Mouse (Mus musculus) frontal cortex, postnatal 25 days (tissue): ENCODE measurements around the gene Lrp6.

ENCODE experiments used
- DNase-seq, 2 experiments: peaks; one replicate each; pipeline ENCODE4 v3.0.0; 2022; ENCODE audit warnings: low spot score in 2 of 2

Lrp6 gene

DNA sequence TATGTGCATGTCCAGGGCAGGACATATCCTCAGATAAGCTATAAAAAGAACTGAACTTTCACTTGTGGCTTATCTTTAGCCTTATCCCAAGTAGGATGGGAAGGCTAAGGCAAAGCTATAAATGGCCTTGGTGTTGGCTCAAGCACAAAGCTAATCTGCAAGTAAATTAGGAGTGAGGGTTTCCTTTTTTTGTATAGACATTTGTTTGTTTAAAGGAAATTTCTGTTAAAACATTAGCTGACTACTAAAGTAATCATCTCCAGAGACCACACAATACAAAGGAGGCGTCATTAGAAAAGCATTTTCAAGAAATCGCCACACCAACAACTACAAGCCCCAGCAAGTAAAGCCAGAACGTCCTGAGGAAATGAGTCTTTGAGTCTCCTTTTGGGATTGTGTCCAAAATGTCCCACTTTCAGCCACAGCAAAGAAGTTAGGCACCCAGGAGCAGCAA is 8.6 kb upstream of the Lrp6 start:
- no peak for DNase-seq

DNA sequence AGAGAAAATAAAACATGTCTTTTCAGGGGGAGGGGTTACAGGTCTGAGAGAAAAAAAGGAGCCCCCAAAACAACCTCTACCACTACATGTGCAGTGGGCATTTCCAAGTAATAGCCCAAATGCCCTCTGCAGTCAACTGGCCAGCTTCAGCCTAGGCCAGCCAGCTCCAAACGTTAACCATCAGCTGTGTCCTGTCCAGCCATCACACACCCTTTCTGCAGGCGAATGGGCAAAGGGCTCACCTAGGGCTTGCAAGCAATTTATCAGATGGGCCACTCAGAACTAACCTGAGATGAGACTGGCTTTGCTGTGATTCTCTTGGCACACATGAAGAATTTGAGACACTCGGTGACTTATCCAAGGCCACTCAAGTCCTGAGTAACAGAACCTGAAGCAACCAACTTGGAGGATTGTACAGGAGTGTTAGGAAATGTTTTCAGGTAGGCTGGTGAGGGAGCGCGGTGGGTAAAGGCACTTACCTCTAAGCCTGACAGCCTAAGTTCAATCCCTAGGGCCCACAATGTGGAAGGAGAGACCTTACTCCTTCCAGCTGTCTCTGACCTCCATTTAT is 1.3 kb upstream of the Lrp6 start:
- no peak for DNase-seq

DNA sequence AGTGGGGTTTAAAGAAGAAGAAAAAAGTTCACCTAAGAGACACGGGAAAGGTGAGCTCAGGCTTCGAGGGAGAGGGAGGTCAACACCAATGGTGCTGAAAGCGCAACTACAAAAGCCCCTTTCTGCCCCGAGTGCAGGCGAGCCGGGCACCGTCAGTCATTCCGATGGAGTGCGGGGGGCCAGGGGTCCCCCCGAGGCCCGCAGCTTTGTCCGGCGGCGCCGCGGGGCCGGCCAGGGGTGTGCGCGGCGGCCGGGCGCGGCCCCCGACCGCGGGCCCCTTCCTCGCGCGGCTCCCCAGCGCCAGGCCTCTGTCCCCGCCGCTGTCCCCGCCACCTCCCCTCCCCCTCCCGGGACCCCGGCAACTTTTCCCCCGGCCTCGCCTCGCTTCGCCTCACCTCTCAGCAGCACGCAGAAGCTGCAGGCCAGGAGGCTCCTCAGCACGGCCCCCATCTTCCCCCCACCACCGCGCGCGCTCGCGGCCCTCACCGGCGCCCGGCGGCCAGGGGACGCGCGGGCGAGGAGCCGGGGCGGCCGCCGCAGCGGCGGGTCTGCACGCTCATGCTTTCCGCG is 432 bp downstream of the Lrp6 start:
- DNase-seq, result no peak

DNA sequence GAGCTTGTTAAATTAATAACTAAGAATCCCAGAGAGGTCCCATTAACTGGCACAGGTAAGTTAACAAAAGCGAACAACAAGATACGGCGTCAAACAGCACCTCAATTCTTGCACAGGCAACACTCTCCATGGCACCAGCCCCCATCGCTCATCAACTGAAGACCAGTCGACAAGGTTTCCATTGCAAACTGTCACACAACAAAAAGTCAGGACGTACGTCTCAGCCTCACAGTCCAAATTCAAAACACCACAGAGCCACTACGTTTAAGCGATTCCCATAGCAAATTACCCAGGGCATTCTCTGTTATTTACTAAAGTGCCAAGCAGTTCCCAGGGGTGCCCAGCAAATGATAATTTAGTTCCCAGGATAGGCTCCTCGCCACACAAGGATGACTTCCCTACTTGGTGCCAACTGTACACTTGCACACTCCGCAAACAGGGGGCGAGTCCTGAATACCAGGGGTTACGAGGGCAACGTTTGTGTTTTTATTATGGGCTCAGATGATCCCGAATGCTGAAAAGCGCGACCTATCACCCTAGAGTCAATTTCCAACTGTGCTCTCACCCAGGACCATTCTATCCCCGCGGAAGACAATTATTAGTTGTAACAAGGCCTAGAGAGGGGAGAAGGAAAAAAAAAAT is 1.0 kb downstream of the Lrp6 start:
- no peak for DNase-seq

DNA sequence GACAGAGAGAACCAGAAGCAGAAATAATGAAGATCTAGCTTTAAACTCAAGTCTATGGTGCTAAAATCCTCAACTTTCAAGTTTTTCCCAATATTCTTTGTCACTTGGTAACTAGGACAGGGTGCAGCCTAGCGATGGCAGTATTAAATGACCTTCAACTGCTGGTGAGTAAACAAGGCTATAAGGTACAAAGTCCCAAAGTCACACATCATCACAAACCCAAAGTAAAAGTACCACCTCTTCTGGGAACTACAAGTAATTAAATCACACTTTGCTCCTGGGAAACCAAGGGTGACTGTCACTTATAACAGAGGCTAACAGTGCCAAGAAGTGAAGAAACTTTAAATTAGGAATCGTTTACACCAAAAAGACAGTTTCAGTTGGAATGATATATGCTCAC is 2.2 kb downstream of the Lrp6 start:
- no peak for DNase-seq

DNA sequence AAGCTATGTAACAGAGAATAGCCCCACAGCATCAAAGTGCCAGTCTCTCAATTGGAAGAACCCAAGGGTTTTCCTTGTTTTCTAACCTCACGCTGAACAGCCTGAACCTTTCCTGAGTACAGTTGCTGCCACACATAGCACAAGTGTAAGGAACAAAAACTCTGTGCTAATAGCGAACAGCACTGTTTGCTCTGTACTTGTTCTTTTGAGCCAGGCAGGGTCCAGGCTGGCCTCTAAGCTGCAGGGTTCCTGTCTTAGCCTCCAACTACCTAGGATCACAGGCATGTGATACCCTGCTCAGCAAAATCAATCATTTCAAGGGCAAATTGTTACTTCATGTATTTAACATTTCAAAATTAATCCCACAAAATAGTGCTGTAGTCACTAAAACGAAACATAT is 7.1 kb downstream of the Lrp6 start:
- no peak for DNase-seq

DNA sequence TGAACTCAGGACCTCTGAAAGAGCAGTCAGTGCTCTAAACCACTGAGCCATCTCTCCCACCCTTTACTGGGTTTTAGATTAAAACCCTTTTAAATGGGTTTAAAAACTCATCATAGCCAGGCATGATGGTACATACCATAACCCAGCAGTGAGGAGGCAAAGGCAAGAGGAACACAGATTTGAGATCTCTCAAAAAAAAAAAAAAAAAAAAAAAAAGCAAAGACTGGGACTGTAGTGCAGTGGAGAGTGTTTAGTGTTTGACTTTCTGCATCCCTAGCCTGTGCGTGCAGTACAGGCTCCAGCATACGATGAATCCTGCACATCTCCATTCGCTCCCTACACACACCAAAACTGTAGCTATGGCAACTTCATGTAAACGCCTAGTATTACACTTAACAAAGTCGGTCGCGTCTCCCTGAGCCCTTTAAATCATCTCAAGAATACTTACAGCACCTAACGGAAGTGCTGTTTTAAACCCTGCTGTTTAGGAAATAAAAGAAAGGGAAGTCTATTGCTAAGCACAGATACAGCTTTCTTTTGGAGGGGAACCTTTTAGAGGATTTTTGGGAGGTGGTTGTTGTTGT is 8.1 kb downstream of the Lrp6 start:
- DNase-seq, result no peak

DNA sequence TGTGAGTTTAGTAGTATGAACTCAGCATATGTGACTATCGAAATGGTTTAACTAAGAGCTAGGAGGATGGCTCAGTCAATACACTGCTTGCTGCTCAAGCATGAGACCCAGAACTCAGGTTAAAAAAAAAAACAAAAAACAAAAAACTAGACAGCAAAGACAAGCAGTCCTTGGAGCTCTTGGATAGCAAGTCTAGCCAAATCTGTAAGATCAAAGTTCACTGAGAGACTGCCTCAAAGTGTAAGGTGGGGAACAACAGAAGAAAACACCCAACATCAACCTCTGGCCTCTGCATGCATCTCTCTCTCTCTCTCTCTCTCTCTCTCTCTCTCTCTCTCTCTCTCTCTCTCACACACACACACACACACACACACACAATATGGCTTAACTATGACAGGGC is 9.7 kb downstream of the Lrp6 start:
- no peak for DNase-seq

DNA sequence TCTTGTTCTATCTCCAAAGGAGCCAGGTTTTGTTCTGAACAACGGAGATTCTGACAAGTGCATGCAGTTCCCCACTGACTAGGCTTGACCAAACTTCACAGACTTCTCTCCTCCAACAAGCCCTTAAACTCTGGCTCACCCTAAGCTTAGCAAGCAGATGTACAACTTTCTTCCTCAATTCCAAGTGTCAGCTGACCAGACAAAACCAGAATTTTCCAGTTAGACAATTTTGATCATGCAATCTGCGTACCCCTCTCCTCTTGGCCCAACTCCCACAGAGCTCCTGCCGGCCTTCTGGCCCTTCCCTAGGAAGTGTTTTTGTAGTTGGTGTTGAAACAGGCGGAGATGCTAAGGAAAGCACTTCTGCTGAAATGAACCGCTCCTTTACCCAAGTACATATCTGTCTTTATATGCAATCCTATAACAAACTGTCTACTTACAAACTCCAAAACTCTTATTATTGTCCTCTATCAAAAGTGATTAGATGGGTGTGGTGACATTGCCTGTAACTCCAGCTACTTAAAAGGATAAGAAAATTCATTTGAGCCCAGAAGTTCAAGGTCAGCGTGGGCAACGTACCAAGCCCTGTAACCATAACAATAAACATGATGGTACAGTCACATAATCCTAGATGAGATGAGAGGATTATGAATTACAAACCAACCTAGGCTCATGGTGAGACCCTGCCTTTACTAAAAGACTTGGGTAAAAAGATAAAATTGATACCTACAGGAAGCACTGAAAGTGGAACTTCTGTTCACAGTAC is 10.4 kb downstream of the Lrp6 start:
- no peak for DNase-seq

DNA sequence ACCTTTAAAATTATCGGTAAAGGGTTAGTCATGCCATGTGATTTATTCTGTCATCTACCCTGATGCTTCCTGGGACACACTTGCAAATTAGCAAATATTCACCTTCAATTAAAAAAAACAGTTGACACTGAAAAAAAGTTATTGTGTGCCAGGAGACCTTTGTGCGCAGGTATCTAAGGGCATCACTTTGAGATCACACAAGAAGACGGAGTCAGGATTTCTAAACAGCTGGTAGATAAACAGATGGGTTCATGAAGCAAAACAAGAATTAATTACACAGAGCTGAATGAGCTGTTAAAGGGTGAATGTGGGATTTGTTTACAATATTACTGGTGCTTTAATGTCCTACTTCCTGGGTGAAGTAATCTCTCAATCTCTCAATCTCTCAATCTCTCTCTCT is 11.6 kb downstream of the Lrp6 start:
- no peak for DNase-seq

DNA sequence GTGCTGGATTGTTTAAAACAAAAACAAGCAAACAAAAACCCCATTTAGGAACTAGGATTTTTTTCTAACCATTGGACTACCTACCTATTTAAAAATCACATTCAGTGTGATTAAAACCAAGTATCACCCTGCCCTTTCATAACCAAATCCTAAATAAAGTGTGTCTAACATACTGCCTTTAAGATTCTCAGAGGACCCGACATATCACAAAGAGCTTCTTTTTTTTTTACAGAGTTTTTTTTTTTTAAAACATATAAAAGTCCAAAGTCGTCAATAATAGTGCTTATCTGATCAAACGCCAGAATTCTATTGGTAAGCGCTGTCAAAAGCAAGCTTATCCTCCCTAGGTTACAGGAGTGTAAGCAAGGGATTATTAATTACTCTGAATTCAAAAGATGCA is 12.5 kb downstream of the Lrp6 start:
- DNase-seq, result no peak

DNA sequence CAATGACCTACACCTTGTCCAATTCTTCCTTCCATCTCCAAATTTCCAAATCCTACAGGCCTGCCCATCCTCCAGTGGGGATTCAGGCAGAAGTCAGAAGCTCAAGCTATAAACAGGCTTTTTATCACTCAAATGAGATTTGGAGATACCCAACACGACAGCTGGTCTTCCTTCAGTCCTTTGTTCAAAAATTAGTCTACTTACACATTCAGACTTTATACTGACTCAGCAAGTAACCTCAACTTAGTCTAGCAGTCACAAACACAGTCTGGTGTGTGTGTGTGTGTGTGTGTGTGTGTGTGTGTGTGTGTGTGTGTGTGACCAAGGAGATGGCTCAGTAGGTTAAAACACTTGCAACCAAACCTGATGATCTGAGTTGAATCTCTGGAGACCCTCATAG is 15.8 kb downstream of the Lrp6 start:
- no peak for DNase-seq

DNA sequence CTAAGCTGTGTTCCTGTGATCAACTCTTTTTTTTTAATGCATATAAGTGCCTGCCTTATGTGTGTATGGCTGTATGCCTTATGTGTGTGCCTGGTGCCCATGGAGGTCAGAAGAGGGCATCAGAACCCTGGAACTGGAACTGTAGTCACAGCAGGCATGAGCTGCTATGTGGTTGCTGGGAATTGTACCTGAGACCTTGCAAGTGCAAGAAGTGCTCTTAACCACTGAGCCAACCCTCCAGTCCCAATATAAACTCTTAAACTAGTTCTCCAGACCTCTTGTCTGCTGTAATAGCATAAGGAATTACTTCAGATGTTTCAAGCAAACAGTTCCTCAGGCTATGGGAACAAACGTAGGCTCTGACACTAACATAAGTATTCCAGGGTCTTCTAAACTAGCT is 16.4 kb downstream of the Lrp6 start:
- no peak for DNase-seq

DNA sequence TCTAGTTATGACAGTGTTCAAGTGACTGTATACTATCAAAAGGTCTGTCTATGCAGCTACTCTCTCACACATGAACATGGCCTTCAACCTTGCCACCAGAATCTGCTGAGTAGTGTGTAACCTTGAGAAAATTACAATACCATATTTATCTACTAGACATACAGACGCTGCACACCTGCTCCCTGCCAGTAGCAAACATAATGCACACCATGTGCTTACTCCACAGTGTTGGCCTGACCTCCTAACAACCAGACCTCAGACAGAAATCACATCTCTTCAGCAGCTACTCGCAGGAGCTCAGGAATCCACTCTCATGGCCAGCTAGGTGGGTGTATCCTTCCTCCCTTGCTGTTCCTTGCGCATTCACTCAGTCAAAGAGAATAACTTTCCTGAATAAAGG is 21.9 kb downstream of the Lrp6 start:
- no peak for DNase-seq

DNA sequence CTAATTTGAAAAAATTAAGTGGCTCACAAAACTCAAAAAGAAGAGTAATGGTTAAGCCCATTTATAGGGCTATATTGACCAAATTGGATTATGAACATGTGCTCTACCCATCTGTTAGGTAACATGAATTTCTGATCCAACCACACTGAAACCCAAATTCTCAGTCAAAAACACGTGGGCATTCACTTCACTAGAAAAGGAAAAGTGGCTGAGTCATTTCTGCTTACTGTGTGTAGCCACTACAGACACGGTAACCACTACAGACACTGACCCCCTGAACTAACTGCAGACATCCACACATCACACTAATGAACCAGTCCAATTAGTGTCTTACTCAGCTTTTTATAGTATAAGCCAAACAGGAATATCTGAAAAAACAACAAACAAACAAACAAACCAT is 22.7 kb downstream of the Lrp6 start:
- no peak for DNase-seq

DNA sequence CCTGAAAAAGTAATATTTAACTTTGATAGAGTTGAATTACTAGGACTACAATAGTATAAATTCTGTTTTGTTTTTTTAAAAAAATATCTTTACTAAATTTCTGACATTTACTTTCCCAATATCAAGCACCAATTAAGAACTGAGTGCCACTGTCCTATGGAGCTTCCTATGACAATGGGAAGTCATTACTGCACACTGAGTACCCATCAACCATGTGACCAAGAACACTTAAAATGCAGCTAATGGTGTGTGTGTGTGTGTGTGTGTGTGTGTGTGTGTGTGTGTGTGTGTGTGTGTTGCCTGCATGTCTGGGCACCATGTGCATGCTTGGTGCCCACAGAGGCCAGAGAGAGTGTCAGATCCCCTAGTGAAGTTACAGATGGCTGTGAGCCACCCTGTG is 23.2 kb downstream of the Lrp6 start:
- no peak for DNase-seq

DNA sequence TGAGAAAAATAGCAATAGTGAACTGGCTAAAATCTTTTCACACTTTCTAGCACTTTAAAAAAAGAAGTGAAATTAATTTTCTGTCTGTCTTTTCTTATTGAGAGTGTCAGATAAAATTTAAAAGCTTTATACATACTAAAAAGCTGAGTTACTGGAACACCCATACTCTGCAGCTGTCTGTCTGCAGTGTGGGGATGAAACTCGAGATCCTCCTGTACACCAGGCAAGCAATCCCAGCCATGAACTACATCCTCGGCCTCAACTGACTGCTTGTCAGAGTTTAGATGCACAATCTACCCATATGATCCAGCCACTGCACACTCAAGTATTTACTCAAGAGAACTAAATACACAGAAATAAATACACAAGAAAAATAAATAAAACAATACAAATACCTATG is 24.4 kb downstream of the Lrp6 start:
- DNase-seq, result no peak

DNA sequence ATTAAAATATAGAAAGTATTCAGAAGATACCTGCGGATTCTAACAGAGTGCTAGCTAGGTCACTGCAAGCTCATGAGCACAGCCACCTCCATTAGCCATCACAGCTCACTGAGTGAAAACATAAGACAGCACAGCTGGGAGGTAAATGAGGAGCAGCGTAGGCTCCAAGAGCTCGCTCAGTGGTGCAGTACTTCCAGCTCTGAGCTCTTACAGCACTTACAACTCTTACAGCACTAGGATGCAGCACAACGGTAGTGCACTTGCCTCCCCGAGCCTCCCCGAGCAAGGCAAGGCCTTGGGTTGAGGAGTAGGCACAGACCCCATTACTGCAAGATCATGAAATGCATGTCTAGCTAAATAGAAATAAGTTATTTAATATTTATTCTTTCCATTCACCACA is 26.6 kb downstream of the Lrp6 start:
- DNase-seq, result no peak

DNA sequence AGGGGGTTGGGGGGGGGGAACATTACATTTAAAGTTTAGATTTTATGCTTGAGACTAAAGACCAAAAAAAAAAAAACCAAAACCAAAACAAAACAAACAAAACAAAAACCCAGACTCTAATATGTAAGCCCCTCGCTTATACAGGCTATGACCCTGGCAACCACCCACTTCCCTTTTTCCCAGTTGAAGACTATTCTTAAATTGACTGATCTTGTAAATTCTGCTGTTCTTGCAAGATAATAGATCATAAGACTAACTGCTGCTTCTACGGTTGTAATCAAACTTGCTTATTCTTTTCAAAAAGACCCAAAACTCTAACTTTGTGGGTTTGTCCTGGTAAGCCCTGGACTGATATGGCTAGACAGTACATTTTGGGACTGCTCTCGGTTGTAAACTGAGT is 27.3 kb downstream of the Lrp6 start:
- no peak for DNase-seq

DNA sequence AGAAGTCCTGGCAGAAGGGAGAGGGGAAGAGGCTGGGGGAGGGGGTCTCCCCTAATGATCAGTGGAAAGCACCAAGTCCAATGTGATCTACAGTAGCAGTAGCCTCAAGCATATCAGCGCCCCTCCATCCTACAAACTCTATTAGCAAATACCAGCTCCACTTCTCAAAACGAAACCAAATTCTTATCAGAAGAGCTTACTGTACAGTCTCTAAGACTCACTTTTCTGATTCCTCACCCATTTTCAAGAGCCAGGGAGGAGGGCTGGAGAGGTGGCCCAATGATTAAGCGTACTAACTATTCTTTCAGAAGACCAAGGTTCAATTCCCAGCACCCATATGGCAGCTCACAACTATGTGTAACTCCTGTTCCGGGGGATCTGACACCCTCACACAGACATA is 28.0 kb downstream of the Lrp6 start:
- DNase-seq, result no peak

DNA sequence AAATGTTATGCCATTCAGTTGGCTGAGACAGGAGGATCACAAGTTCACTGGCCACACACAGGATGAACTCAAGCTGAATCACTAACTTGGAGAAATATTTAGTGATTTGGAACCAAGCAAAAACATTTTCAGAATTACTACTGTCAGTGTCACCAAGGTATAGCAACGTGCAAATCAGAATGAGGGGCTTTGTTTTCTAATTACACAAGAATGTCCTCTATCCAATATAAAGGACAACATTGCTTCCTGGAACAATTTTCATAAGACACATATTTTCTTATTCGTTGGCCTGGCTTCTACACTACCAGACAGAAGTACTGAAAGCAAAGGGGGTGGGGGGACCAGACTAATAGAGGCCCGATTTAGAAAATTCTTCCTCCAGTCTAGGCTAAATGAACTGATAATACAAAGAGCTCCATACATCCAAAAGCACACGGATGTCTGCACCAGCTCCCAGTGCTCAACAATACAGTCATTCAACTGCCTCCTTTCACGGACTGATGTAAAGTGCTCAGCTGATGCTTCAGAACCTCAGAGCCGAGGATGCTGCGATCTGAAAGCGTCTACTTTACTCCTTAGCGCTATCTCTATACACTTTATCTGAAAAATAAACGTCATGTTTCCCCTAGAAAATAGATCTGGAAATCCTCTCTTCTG is 29.2 kb downstream of the Lrp6 start:
- no peak for DNase-seq

DNA sequence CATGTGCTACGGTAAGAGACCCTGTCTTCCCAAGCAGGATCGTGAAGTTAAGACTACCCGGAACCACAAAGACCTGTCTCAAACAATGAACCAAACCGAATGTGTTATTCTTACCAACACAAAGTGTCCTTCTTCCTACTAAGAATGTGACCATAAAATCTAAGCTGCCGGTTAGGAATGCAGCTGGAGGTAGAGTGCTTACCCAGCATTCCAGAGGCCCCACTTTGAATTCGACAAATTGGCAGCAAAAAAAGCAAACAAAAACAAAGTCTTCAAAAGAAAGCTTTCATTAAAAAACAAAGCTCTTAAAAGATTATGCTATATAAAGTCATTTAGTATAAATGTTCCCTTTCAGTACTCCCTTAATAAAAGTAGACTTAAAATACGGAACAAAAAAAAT is 31.6 kb downstream of the Lrp6 start:
- DNase-seq, result no peak
